Mouse (Mus musculus) small intestine, adult 2 months (tissue): ENCODE results near the gene Rnase13. TPM values are rescaled to one million over a fixed set of nuclear protein-coding genes. Genes with fewer than 3 reads are reported as not detected.

Source experiments
- H3K27ac ChIP-seq: fragments of 200-500 bp; 2 replicates; pipeline ENCODE4 v1.5.1; 2012; ENCODE audit warnings: low read depth, low read length, control low read depth, inconsistent platforms; ENCODE audit not compliant: insufficient read depth
- H3K27me3 ChIP-seq: fragments of 200-500 bp; 2 replicates; pipeline ENCODE4 v1.6.1; 2012; ENCODE audit warnings: mild to moderate bottlenecking, moderate library complexity, low read length, inconsistent platforms; ENCODE audit not compliant: control insufficient read depth, insufficient read depth
- H3K36me3 ChIP-seq: fragments of 200-500 bp; 2 replicates; pipeline ENCODE4 v1.6.1; 2012; ENCODE audit warnings: mild to moderate bottlenecking, low read length, control low read depth, inconsistent platforms; ENCODE audit not compliant: control insufficient read depth, insufficient read depth
- H3K4me1 ChIP-seq: fragments of 200-500 bp; 2 replicates; pipeline ENCODE4 v1.6.1; 2012; ENCODE audit warnings: low read length, inconsistent platforms, mixed read lengths; ENCODE audit not compliant: control insufficient read depth, insufficient read depth, insufficient read length
- H3K4me3 ChIP-seq: fragments of 200-500 bp; 2 replicates; pipeline ENCODE4 v1.5.1; 2012; ENCODE audit warnings: low read depth, mild to moderate bottlenecking, control low read depth, inconsistent platforms, low read length, moderate library complexity
- CTCF ChIP-seq: fragments of 200-500 bp; IDR thresholded peaks from 2 replicates; pipeline ENCODE4 v1.5.1; 2012; ENCODE audit warnings: low read depth, mild to moderate bottlenecking, control low read depth, inconsistent platforms, low read length, moderate library complexity, mixed read lengths; ENCODE audit not compliant: insufficient replicate concordance, insufficient read length; ENCODE audit errors: extremely low read depth
- POLR2A ChIP-seq: fragments of 200-500 bp; IDR thresholded peaks from 2 replicates; pipeline ENCODE4 v1.6.1; 2012; ENCODE audit warnings: low read depth, mild to moderate bottlenecking, control low read depth, inconsistent platforms, low read length, moderate library complexity
- WGBS: fragments of 180-500 bp; shearing (Covaris S2); methylation state at CpG from one replicate; pipeline ENCODE4 v1.1.7; 2018; 5-methylcytosine and 5-hydroxymethylcytosine counted together
- polyA plus RNA-seq: library from polyadenylated mRNA; depleted of rRNA; stranded (reverse); fragments of >200 nt; gene quantifications from 2 replicates; pipeline ENCODE4 v1.2.3, GENCODE M21; 2012; rRNA removed

Rnase13 gene
- polyA plus RNA-seq, 1 experiment = not detected

- WGBS = 46% methylated on average over 3 of the region's 3 CpGs
- no peak overlapping the region for H3K4me3 ChIP-seq
- no peak for TF ChIP-seq CTCF
- TF ChIP-seq POLR2A = no peak
- no peak overlapping the region for H3K27ac ChIP-seq
- no peaks in the 10 kb centered on the region for H3K27me3 ChIP-seq
- no peaks in the 10 kb centered on the region for H3K36me3 ChIP-seq
- no peaks in the 10 kb centered on the region for H3K4me1 ChIP-seq
These were observed 45.1 kb downstream of the Rnase13 start for GRCm38 (mm10) chr14:51877517-51877916.

DNA sequence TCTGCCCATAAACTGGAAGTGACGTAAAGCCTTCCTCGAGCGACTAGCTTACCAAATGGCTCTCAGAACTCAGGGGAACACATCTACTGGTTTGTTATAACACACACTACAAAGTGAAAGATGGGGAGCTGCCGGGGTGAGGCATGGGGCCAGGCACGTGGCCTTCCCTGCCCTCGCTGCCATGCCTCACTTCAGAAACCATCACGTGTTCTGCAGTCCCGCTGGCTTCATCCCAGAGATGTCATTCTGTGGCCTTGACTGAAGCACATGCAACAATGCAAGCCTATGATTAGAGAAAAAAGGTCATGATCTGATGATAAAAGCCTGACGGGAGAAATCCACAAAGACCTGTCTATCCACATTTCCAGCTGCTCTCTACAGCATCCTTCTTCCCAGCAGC, 50.8 kb downstream of the Rnase13 start:
- 67% methylated on average over 9 of the region's 9 CpGs for WGBS

More for the DNA sequence above, 50.8 kb downstream of the Rnase13 start:
- Histone ChIP-seq H3K27me3 (no peaks in the 10 kb centered on the region), H3K36me3 (no peaks in the 10 kb centered on the region), H3K4me3 (no peak overlapping the region), H3K27ac (no peak overlapping the region), H3K4me1 (no peaks in the 10 kb centered on the region)
- TF ChIP-seq CTCF = no peak
- TF ChIP-seq POLR2A = no peak

Other genes starting within 250 kb of the Rnase13 start
- gene Gm17079, start 227.3 kb downstream of the Rnase13 start, polyA plus RNA-seq = not detected in 2 replicates
- not detected in 2 replicates for gene Gm5800, start 205.6 kb downstream of the Rnase13 start, polyA plus RNA-seq
- 46.7 and 466 TPM in 2 replicates for gene Ang4, start 149.2 kb downstream of the Rnase13 start, polyA plus RNA-seq
- 0.13 TPM in 1 of 2 replicates, not detected in the other for gene AY358078, start 122.7 kb downstream of the Rnase13 start, polyA plus RNA-seq
- 0.15 TPM in 1 of 2 replicates, not detected in the other for gene Ear6, start 69.1 kb downstream of the Rnase13 start, polyA plus RNA-seq
- gene Mettl17, start 37.9 kb downstream of the Rnase13 start, polyA plus RNA-seq = 11.2 and 16.9 TPM in 2 replicates
- 0.30 and 0.61 TPM in 2 replicates for gene Slc39a2, start 29.9 kb downstream of the Rnase13 start, polyA plus RNA-seq
- gene Ndrg2, start 8.6 kb downstream of the Rnase13 start, polyA plus RNA-seq = 23.7 and 32.9 TPM in 2 replicates
- gene Tppp2, start 4.3 kb downstream of the Rnase13 start, polyA plus RNA-seq = not detected in 2 replicates
- gene Arhgef40, start 61.9 kb upstream of the Rnase13 start, polyA plus RNA-seq = 12.7 and 19.1 TPM in 2 replicates
- gene Tmem253, start 92.9 kb upstream of the Rnase13 start, polyA plus RNA-seq = 53.4 and 91.5 TPM in 2 replicates
- 37.9 and 72.7 TPM in 2 replicates for gene Zfp219, start 98.0 kb upstream of the Rnase13 start, polyA plus RNA-seq
- gene Olfr221, start 119.7 kb upstream of the Rnase13 start, polyA plus RNA-seq = not detected in 2 replicates
- gene Hnrnpc, start 181.3 kb upstream of the Rnase13 start, polyA plus RNA-seq = 8.4 and 22.4 TPM in 2 replicates
- 0.86 and 1.0 TPM in 2 replicates for gene Rpgrip1, start 187.9 kb upstream of the Rnase13 start, polyA plus RNA-seq